Mouse (Mus musculus): ENCODE data around the gene Pdzk1ip1.

DNA sequence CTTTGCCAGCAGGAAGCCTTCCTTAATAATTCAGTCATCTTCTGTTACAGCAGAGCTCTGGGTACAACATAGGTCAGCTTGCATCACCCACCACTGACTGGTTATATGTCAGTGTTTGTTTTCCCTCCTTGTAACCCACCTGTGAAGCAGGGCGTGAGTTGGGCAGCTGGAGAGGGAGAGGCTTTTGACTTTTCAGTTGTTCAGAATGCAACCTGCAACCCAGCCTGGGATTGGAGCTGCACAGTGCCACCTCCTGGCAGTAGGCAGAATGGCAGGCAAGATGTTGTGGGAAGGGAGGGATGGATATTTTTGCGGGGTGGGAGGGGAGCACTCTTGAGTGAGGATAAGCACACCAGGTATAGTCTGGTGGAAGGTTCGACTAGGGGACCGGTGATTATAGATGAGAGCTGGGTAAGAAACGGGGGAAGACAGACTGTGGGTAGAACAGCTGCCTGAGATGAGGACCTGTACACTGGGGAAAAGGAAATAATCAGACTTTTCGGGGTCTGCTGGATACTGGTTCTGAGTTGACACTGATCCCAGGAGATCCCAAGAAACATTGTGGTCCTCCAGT, 2.9 kb upstream of the Pdzk1ip1 start:
- TF ChIP-seq GATA1 (IDR thresholded peaks at IDR 0.05; ENCODE audit: borderline replicate concordance, low read length) (no peak), FLI1 (IDR thresholded peaks at IDR 0.05; ENCODE audit: low read length) (no peak)

Measured in megakaryocyte, embryonic 14.5 days (primary cell).